Mouse (Mus musculus): ENCODE data around the gene Hist1h2ah. TPM values are rescaled to one million over a fixed set of nuclear protein-coding genes. Genes with fewer than 3 reads are reported as not detected.

Hist1h2ah gene
- total and polyA plus RNA-seq, 2 experiments = 1.8 TPM; not detected in 1

GRCm38 (mm10) chr13:22050591-22051522, 15.5 kb upstream of the Hist1h2ah start:
- H3K79me2 ChIP-seq (ENCODE audit: control insufficient read depth, insufficient read depth, low read length) = no peaks in the 10 kb centered on the region
- under 1% methylated on average over 52 of the region's 52 CpGs for WGBS
- peaks cover 5% of the 10 kb centered on the region; the same call in 1 of the 2 replicates for H3K4me1 ChIP-seq (ENCODE audit: control insufficient read depth, insufficient read depth, low read length)
- TF ChIP-seq CTCF (IDR thresholded peaks at IDR 0.05; ENCODE audit: low read depth, low read length) (peak; percentile 77), POLR2A (IDR thresholded peaks at IDR 0.05; ENCODE audit: extremely low read depth, insufficient read depth, low read length) (no peak)
- H3K36me3 ChIP-seq (ENCODE audit: control insufficient read depth, insufficient read depth, low read length) = no peaks in the 10 kb centered on the region
- H3K27me3 ChIP-seq (ENCODE audit: control insufficient read depth, insufficient read depth, low read length) = no peaks in the 10 kb centered on the region
- peak; percentile 73 for DNase-seq (ENCODE audit: extremely low read depth, low read depth, low spot score)
- 0 out of 2 replicates have a peak overlapping the region, but pooled peaks have one; percentile 8 for H3K27ac ChIP-seq (replicated peaks; ENCODE audit: insufficient read depth, low read depth, low read length)
- peak overlapping the region; percentile 47 for H3K4me3 ChIP-seq (ENCODE audit: insufficient read depth, low read depth, low read length)
- H3K9ac ChIP-seq (ENCODE audit: low read depth, low read length) = peak overlapping the region; percentile 37

GRCm38 (mm10) chr13:22049737-22050440, 14.5 kb upstream of the Hist1h2ah start:
- no peaks in the 10 kb centered on the region for H3K79me2 ChIP-seq (ENCODE audit: control insufficient read depth, insufficient read depth, low read length)
- peak overlapping the region; percentile 50; the same call in 1 of the 2 replicates for H3K4me3 ChIP-seq (ENCODE audit: insufficient read depth, low read depth, low read length)
- peaks cover 5% of the 10 kb centered on the region; the same call in 1 of the 2 replicates for H3K4me1 ChIP-seq (ENCODE audit: control insufficient read depth, insufficient read depth, low read length)
- H3K9ac ChIP-seq (ENCODE audit: low read depth, low read length) = no peak overlapping the region
- TF ChIP-seq POLR2A (IDR thresholded peaks at IDR 0.05; ENCODE audit: extremely low read depth, insufficient read depth, low read length) (no peak), CTCF (IDR thresholded peaks at IDR 0.05; ENCODE audit: low read depth, low read length) (no peak)
- no peak for DNase-seq (ENCODE audit: extremely low read depth, low read depth, low spot score)
- H3K27ac ChIP-seq (replicated peaks; ENCODE audit: insufficient read depth, low read depth, low read length) = no peak overlapping the region
- WGBS = 6% methylated on average over 14 of the region's 14 CpGs
- no peaks in the 10 kb centered on the region for H3K27me3 ChIP-seq (ENCODE audit: control insufficient read depth, insufficient read depth, low read length)
- no peaks in the 10 kb centered on the region for H3K36me3 ChIP-seq (ENCODE audit: control insufficient read depth, insufficient read depth, low read length)

GRCm38 (mm10) chr13:22049041-22049440, 13.7 kb upstream of the Hist1h2ah start:
- no peaks in the 10 kb centered on the region for H3K79me2 ChIP-seq (ENCODE audit: control insufficient read depth, insufficient read depth, low read length)
- DNase-seq (ENCODE audit: extremely low read depth, low read depth, low spot score) = no peak
- H3K4me1 ChIP-seq (ENCODE audit: control insufficient read depth, insufficient read depth, low read length) = peaks cover 9% of the 10 kb centered on the region; the same call in 1 of the 2 replicates
- no peak overlapping the region for H3K4me3 ChIP-seq (ENCODE audit: insufficient read depth, low read depth, low read length)
- no peak overlapping the region for H3K9ac ChIP-seq (ENCODE audit: low read depth, low read length)
- H3K27ac ChIP-seq (replicated peaks; ENCODE audit: insufficient read depth, low read depth, low read length) = no peak overlapping the region
- 91% methylated on average over 2 of the region's 2 CpGs for WGBS
- no peaks in the 10 kb centered on the region for H3K36me3 ChIP-seq (ENCODE audit: control insufficient read depth, insufficient read depth, low read length)
- no peaks in the 10 kb centered on the region for H3K27me3 ChIP-seq (ENCODE audit: control insufficient read depth, insufficient read depth, low read length)
- no peak for TF ChIP-seq CTCF (IDR thresholded peaks at IDR 0.05; ENCODE audit: low read depth, low read length)
- no peak for TF ChIP-seq POLR2A (IDR thresholded peaks at IDR 0.05; ENCODE audit: extremely low read depth, insufficient read depth, low read length)

- Histone ChIP-seq H3K9ac (ENCODE audit: low read depth, low read length) (no peak overlapping the region), H3K4me1 (ENCODE audit: control insufficient read depth, insufficient read depth, low read length) (peaks cover 14% of the 10 kb centered on the region), H3K27me3 (ENCODE audit: control insufficient read depth, insufficient read depth, low read length) (no peaks in the 10 kb centered on the region), H3K79me2 (ENCODE audit: control insufficient read depth, insufficient read depth, low read length) (no peaks in the 10 kb centered on the region), H3K27ac (replicated peaks; ENCODE audit: insufficient read depth, low read depth, low read length) (no peak overlapping the region), H3K4me3 (ENCODE audit: insufficient read depth, low read depth, low read length) (no peak overlapping the region), H3K36me3 (ENCODE audit: control insufficient read depth, insufficient read depth, low read length) (no peaks in the 10 kb centered on the region)
- TF ChIP-seq POLR2A (IDR thresholded peaks at IDR 0.05; ENCODE audit: extremely low read depth, insufficient read depth, low read length) (no peak), CTCF (IDR thresholded peaks at IDR 0.05; ENCODE audit: low read depth, low read length) (no peak)
- WGBS = 72% methylated on average over 2 of the region's 2 CpGs
- DNase-seq (ENCODE audit: extremely low read depth, low read depth, low spot score) = no peak
Observed at GRCm38 (mm10) chr13:22045311-22045710, 9.9 kb upstream of the Hist1h2ah start.

GRCm38 (mm10) chr13:22044432-22045155, 9.2 kb upstream of the Hist1h2ah start:
- Histone ChIP-seq H3K4me1 (ENCODE audit: control insufficient read depth, insufficient read depth, low read length) (peaks cover 11% of the 10 kb centered on the region), H3K9ac (ENCODE audit: low read depth, low read length) (no peak overlapping the region), H3K79me2 (ENCODE audit: control insufficient read depth, insufficient read depth, low read length) (no peaks in the 10 kb centered on the region), H3K36me3 (ENCODE audit: control insufficient read depth, insufficient read depth, low read length) (no peaks in the 10 kb centered on the region), H3K27me3 (ENCODE audit: control insufficient read depth, insufficient read depth, low read length) (no peaks in the 10 kb centered on the region), H3K4me3 (ENCODE audit: insufficient read depth, low read depth, low read length) (no peak overlapping the region), H3K27ac (replicated peaks; ENCODE audit: insufficient read depth, low read depth, low read length) (no peak overlapping the region)
- WGBS = 93% methylated on average over 6 of the region's 6 CpGs
- no peak for DNase-seq (ENCODE audit: extremely low read depth, low read depth, low spot score)
- TF ChIP-seq POLR2A (IDR thresholded peaks at IDR 0.05; ENCODE audit: extremely low read depth, insufficient read depth, low read length) (no peak), CTCF (IDR thresholded peaks at IDR 0.05; ENCODE audit: low read depth, low read length) (no peak)
